26 mouse cellular contexts compared by ENCODE assay signal in the genomic region with DNA sequence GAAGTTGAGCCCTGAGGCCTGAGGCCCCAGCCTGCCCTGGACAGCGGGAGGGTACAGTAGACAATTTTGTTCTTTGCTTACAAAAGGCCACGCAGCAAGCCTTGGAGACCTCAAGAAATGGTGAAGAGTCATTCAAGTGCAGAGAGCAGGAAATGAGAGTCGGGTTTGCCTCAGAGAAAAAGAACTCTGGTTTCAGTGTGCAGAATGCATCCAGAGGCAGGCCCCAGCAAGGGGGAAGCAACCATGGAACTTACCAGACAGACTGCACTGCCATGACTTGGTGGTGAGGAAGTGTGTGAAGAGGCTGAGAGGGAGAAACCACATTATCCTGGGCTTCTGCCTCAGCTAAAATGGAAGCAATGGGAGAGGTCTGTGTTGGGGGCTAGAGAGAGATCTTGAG. TPM values are rescaled to one million over a fixed set of nuclear protein-coding genes. Genes with fewer than 3 reads are reported as not detected.
DNase-seq lines count a peak whose midpoint lies in the region; ATAC-seq and TF ChIP-seq lines count a peak whose summit lies in the region.
"Had no signal": no experiment of that assay in that cellular context is flagged by ENCODE, and none has a peak within 500 bp of the region (broad histone marks: within the 10 kb centered on the region; RNA-seq: fewer than 3 reads in every experiment).

No protein-coding gene starts in this region.

- peaks cover 4% of the 10 kb centered on the region; the same call in 1 of the 2 replicates for H3K36me3 ChIP-seq in stomach, postnatal 0 days (ENCODE audit: control insufficient read depth, insufficient read depth, low read length)
- H3K36me3 ChIP-seq in intestine, embryonic 16.5 days (ENCODE audit: control insufficient read depth, insufficient read depth, low read length), result no peaks in the 10 kb centered on the region
- H3K36me3 ChIP-seq: embryonic facial prominence, embryonic 12.5 days; heart, embryonic 10.5 days; hindbrain, embryonic 15.5 days; midbrain, embryonic 15.5 days had no signal

- TF ChIP-seq EP300 in stomach, postnatal 0 days (optimal IDR thresholded peaks at IDR 0.05), result no peak

- no peak overlapping the region for H3K27ac ChIP-seq in stomach, postnatal 0 days (replicated peaks)
- no peak overlapping the region for H3K27ac ChIP-seq in intestine, embryonic 16.5 days (ENCODE audit: low read length)
- H3K27ac ChIP-seq: embryonic facial prominence, embryonic 12.5 days; forebrain, embryonic 13.5 days; gastrocnemius, adult 2 months; heart, embryonic 10.5 days; hindbrain, embryonic 15.5 days; layer of hippocampus, adult 2 months; limb, embryonic 13.5 days; midbrain, embryonic 15.5 days; neural tube, embryonic 13.5 days had no signal

- no peak for TF ChIP-seq CTCF in stomach, postnatal 0 days (IDR thresholded peaks at IDR 0.05; ENCODE audit: low read depth)

- no peaks in the 10 kb centered on the region for H3K27me3 ChIP-seq in stomach, postnatal 0 days (ENCODE audit: control insufficient read depth, insufficient read depth, low read length)
- no peaks in the 10 kb centered on the region for H3K27me3 ChIP-seq in intestine, embryonic 16.5 days (replicated peaks; ENCODE audit: control insufficient read depth, insufficient read depth, low read length)
- H3K27me3 ChIP-seq: embryonic facial prominence, embryonic 12.5 days; forebrain, embryonic 13.5 days; hindbrain, embryonic 15.5 days; limb, embryonic 13.5 days; midbrain, embryonic 15.5 days had no signal

- H3K4me3 ChIP-seq in stomach, postnatal 0 days (ENCODE audit: low read depth, low read length), result no peak overlapping the region
- H3K4me3 ChIP-seq in intestine, embryonic 16.5 days (ENCODE audit: low read length), result no peak overlapping the region
- H3K4me3 ChIP-seq: embryonic facial prominence, embryonic 12.5 days; forebrain, embryonic 13.5 days; gastrocnemius, adult 2 months; heart, embryonic 10.5 days; hindbrain, embryonic 15.5 days; layer of hippocampus, adult 2 months; limb, embryonic 13.5 days; midbrain, embryonic 15.5 days; myocyte; neural tube, embryonic 13.5 days had no signal

- H3K9ac ChIP-seq in stomach, postnatal 0 days (ENCODE audit: low read length), result peak overlapping the region; percentile 31; the same call in 1 of the 2 replicates
- no peak overlapping the region for H3K9ac ChIP-seq in intestine, embryonic 16.5 days (ENCODE audit: low read depth, low read length)
- H3K9ac ChIP-seq: embryonic facial prominence, embryonic 12.5 days; forebrain, embryonic 13.5 days; hindbrain, embryonic 15.5 days; limb, embryonic 13.5 days; midbrain, embryonic 15.5 days; neural tube, embryonic 13.5 days had no signal

- H3K9me3 ChIP-seq in stomach, postnatal 0 days (ENCODE audit: control insufficient read depth, low read length), result no peaks in the 10 kb centered on the region
- H3K9me3 ChIP-seq in intestine, embryonic 16.5 days (ENCODE audit: control insufficient read depth, low read length), result no peaks in the 10 kb centered on the region
- H3K9me3 ChIP-seq: embryonic facial prominence, embryonic 12.5 days; forebrain, embryonic 13.5 days; heart, embryonic 10.5 days; hindbrain, embryonic 15.5 days; limb, embryonic 13.5 days; midbrain, embryonic 15.5 days; neural tube, embryonic 13.5 days had no signal

- peak overlapping the region; percentile 11; the same call in 1 of the 2 replicates for H3K4me2 ChIP-seq in stomach, postnatal 0 days (replicated peaks; ENCODE audit: low read depth)
- no peak overlapping the region for H3K4me2 ChIP-seq in intestine, embryonic 16.5 days (ENCODE audit: low read depth, low read length)
- H3K4me2 ChIP-seq: embryonic facial prominence, embryonic 12.5 days; forebrain, embryonic 13.5 days; hindbrain, embryonic 15.5 days; limb, embryonic 13.5 days; midbrain, embryonic 15.5 days; neural tube, embryonic 13.5 days had no signal

- no peaks in the 10 kb centered on the region for H3K4me1 ChIP-seq in stomach, postnatal 0 days (replicated peaks; ENCODE audit: control insufficient read depth, insufficient read depth)
- peaks cover 5% of the 10 kb centered on the region; the same call in 1 of the 2 replicates for H3K4me1 ChIP-seq in intestine, embryonic 16.5 days (ENCODE audit: control insufficient read depth, insufficient read depth, low read length)
- H3K4me1 ChIP-seq: embryonic facial prominence, embryonic 12.5 days had no signal

- peak; percentile 12 to 35; a peak in 2 of 4 replicates for ATAC-seq in hematopoietic stem cell, adult 5-6 weeks (replicated peaks in 1 of 2; ENCODE audit: insufficient read depth in 1 of 2, low FRiP score in 2 of 2, low TSS enrichment in 1 of 2, low read depth in 1 of 2, poor library complexity in 2 of 2, severe bottlenecking in 2 of 2)
- peak; percentile 21; the same call in 1 of the 2 replicates for ATAC-seq in megakaryocyte progenitor cell, adult 5-6 weeks (replicated peaks; ENCODE audit: poor library complexity)
- no peak for ATAC-seq in stomach, postnatal 0 days (ENCODE audit: low FRiP score, low TSS enrichment)
- ATAC-seq in intestine, embryonic 16.5 days, result no peak
- ATAC-seq: forebrain, embryonic 13.5 days; midbrain, embryonic 15.5 days had no signal

- WGBS in stomach, postnatal 0 days, result 72% methylated on average over 3 of the region's 3 CpGs
- WGBS in intestine, embryonic 16.5 days, result 82% methylated on average over 3 of the region's 3 CpGs

- peak; percentile 8 for DNase-seq in thymus, postnatal 0 days (ENCODE audit: low spot score)
- no peak for DNase-seq in thymus, postnatal 10 days (ENCODE audit: low spot score in 2 of 2)
- DNase-seq in stomach, postnatal 0 days (ENCODE audit: low spot score), result no peak
- DNase-seq in testis, postnatal 14 days (ENCODE audit: low spot score), result no peak
- no peak for DNase-seq in ovary, postnatal 10 days (ENCODE audit: low spot score)
- DNase-seq: adrenal gland, postnatal 25 days; cerebellum, adult 9-10 months; gastrocnemius, adult 2 months; heart, postnatal 4 days; kidney, adult 9 months; kidney, postnatal 25 days; lung, adult 2 months; lung, postnatal 14 days; thymus, postnatal 25 days had no signal

RNA-seq across cellular contexts. Expression of a gene that starts 4.5 kb away (rescaled TPM):
- 2.0 and 2.3 TPM in 2 replicates for polyA plus RNA-seq in thymus, postnatal 0 days (2015; fragmentation: Nextera tagmentation; extraction: Ambion mirVana)
- total RNA-seq in hematopoietic stem cell, adult 5-6 weeks (2017), result 4.1 and 4.6 TPM in 2 replicates
- 5.9 and 6.7 TPM in 2 replicates for total RNA-seq in megakaryocyte progenitor cell, adult 5-6 weeks (2015)
- 3.3 and 5.1 TPM in 2 replicates for total RNA-seq in megakaryocyte progenitor cell, adult 5-6 weeks (2017)
- 32.4 and 33.2 TPM in 2 replicates for polyA plus RNA-seq in stomach, postnatal 0 days (2015; fragmentation: Nextera tagmentation; extraction: Ambion mirVana)
- polyA plus RNA-seq in intestine, embryonic 16.5 days (2015; fragmentation: Nextera tagmentation; extraction: Ambion mirVana), result 6.8 and 7.3 TPM in 2 replicates

RNA-seq across cellular contexts. Expression of a gene that starts 25.2 kb away (rescaled TPM):
- 32.0 and 34.7 TPM in 2 replicates for polyA plus RNA-seq in thymus, postnatal 0 days (2015; fragmentation: Nextera tagmentation; extraction: Ambion mirVana)
- 51.4 and 55.4 TPM in 2 replicates for total RNA-seq in hematopoietic stem cell, adult 5-6 weeks (2017)
- 80.7 and 124 TPM in 2 replicates for total RNA-seq in megakaryocyte progenitor cell, adult 5-6 weeks (2015)
- total RNA-seq in megakaryocyte progenitor cell, adult 5-6 weeks (2017), result 44.6 and 62.6 TPM in 2 replicates
- polyA plus RNA-seq in stomach, postnatal 0 days (2015; fragmentation: Nextera tagmentation; extraction: Ambion mirVana), result 21.9 and 26.7 TPM in 2 replicates
- 38.7 and 41.2 TPM in 2 replicates for polyA plus RNA-seq in intestine, embryonic 16.5 days (2015; fragmentation: Nextera tagmentation; extraction: Ambion mirVana)

RNA-seq across cellular contexts. Expression of a gene that starts 38.0 kb away (rescaled TPM):
- 3.2 and 3.4 TPM in 2 replicates for polyA plus RNA-seq in thymus, postnatal 0 days (2015; fragmentation: Nextera tagmentation; extraction: Ambion mirVana)
- not detected in 2 replicates for total RNA-seq in hematopoietic stem cell, adult 5-6 weeks (2017)
- not detected in 2 replicates for total RNA-seq in megakaryocyte progenitor cell, adult 5-6 weeks (2015)
- total RNA-seq in megakaryocyte progenitor cell, adult 5-6 weeks (2017), result not detected in 2 replicates
- 1.4 and 1.5 TPM in 2 replicates for polyA plus RNA-seq in stomach, postnatal 0 days (2015; fragmentation: Nextera tagmentation; extraction: Ambion mirVana)
- polyA plus RNA-seq in intestine, embryonic 16.5 days (2015; fragmentation: Nextera tagmentation; extraction: Ambion mirVana), result 0.40 and 0.45 TPM in 2 replicates

RNA-seq across cellular contexts. Expression of a gene that starts 55.8 kb away (rescaled TPM):
- 485 and 514 TPM in 2 replicates for polyA plus RNA-seq in thymus, postnatal 0 days (2015; fragmentation: Nextera tagmentation; extraction: Ambion mirVana)
- 203 and 317 TPM in 2 replicates for total RNA-seq in hematopoietic stem cell, adult 5-6 weeks (2017)
- 173 and 202 TPM in 2 replicates for total RNA-seq in megakaryocyte progenitor cell, adult 5-6 weeks (2015)
- 307 and 320 TPM in 2 replicates for total RNA-seq in megakaryocyte progenitor cell, adult 5-6 weeks (2017)
- 415 and 439 TPM in 2 replicates for polyA plus RNA-seq in stomach, postnatal 0 days (2015; fragmentation: Nextera tagmentation; extraction: Ambion mirVana)
- 377 and 385 TPM in 2 replicates for polyA plus RNA-seq in intestine, embryonic 16.5 days (2015; fragmentation: Nextera tagmentation; extraction: Ambion mirVana)

Comparison
In these comparisons a context has a peak if more than half of its experiments do, and no peak if none do; other contexts are left out.
1. ATAC-seq: peak in hematopoietic stem cell, adult 5-6 weeks (2 of 2) and megakaryocyte progenitor cell, adult 5-6 weeks (single experiment); none in stomach, postnatal 0 days (single experiment) and intestine, embryonic 16.5 days (single experiment).